Mouse (Mus musculus) stomach, embryonic 14.5 days (tissue): ENCODE measurements around the gene Gm20696. TPM values are rescaled to one million over a fixed set of nuclear protein-coding genes. Genes with fewer than 3 reads are reported as not detected.

Experiments
- ATAC-seq: fragments of 200-750 bp; cut with Nextera tagmentation; 2 replicates; pipeline ENCODE4 v1.8.0; 2017; ENCODE audit warnings: low read depth, moderate TSS enrichment; ENCODE audit not compliant: insufficient number of reproducible peaks, insufficient read depth, low FRiP score
- H3K27ac ChIP-seq: fragments of 300-500 bp; sonication (generic); 2 replicates; pipeline ENCODE4 v1.5.1; 2014; ENCODE audit warnings: mild to moderate bottlenecking, low read length, moderate library complexity, mixed read lengths
- H3K27me3 ChIP-seq: fragments of 300-500 bp; sonication (generic); 2 replicates; pipeline ENCODE4 v1.6.1; 2014; ENCODE audit warnings: low read length, control low read depth, mixed read lengths; ENCODE audit not compliant: control insufficient read depth, insufficient read depth
- H3K36me3 ChIP-seq: fragments of 300-500 bp; sonication (generic); 2 replicates; pipeline ENCODE4 v1.6.1; 2014; ENCODE audit warnings: mild to moderate bottlenecking, control low read depth, low read length, moderate library complexity, mixed read lengths; ENCODE audit not compliant: control insufficient read depth, insufficient read depth
- H3K4me1 ChIP-seq: fragments of 300-500 bp; sonication (generic); 2 replicates; pipeline ENCODE4 v1.6.1; 2014; ENCODE audit warnings: low read length, control low read depth, mixed read lengths; ENCODE audit not compliant: control insufficient read depth, insufficient read depth
- H3K4me2 ChIP-seq: fragments of 300-500 bp; sonication (generic); replicated peaks from 2 replicates; pipeline ENCODE4 v1.6.1; 2014; ENCODE audit warnings: low read depth, low read length, control low read depth
- H3K4me3 ChIP-seq: fragments of 300-500 bp; sonication (generic); 2 replicates; pipeline ENCODE4 v1.5.1; 2014; ENCODE audit warnings: low read depth, low read length, control low read depth
- H3K9ac ChIP-seq: fragments of 300-500 bp; sonication (generic); replicated peaks from 2 replicates; pipeline ENCODE4 v1.6.1; 2014; ENCODE audit warnings: low read depth, mild to moderate bottlenecking, control low read depth, low read length, moderate library complexity, mixed read lengths
- H3K9me3 ChIP-seq: fragments of 300-500 bp; sonication (generic); 2 replicates; pipeline ENCODE4 v1.6.1; 2016; ENCODE audit warnings: low read depth, low read length, control low read depth; ENCODE audit not compliant: control insufficient read depth
- WGBS: fragments of 180-500 bp; shearing (Covaris S2); extraction: QIAGEN DNeasy Blood & Tissue Kit; methylation state at CpG from one replicate; pipeline ENCODE4 v1.1.7; 2014; 5-methylcytosine and 5-hydroxymethylcytosine counted together
- polyA plus RNA-seq: library from polyadenylated mRNA; unstranded; fragments of >200 nt; fragmentation: Nextera tagmentation; extraction: Ambion mirVana; gene quantifications from 2 replicates; pipeline ENCODE4 v1.2.1, GENCODE M21; 2014

Gene Gm20696
- polyA plus RNA-seq, 1 experiment from 2014 or later: 7.0 TPM

DNA sequence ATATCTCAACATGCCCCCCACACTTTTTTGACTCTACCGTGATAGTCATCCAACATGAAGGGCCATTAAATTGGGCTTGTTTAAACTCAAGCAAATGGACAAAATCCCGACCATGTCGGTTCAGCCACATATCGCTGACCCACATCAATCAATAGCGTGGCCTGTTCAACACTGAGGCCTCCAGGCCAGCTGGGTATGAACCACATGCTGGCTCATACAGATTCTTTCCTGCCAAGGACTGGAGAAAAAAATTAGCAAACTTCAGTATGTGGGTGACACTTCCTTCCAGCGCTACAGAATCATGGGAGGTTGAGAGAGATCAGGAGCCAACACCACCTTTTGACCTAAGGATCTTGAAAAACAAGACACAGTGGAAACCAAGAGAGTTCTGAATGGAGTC is 294.6 kb downstream of the Gm20696 start:
- H3K9me3 ChIP-seq: no peaks in the 10 kb centered on the region
- no peak overlapping the region for H3K4me3 ChIP-seq
- H3K36me3 ChIP-seq: no peaks in the 10 kb centered on the region
- ATAC-seq: no peak
- 45% methylated on average over 6 of the region's 6 CpGs for WGBS
- peaks cover 15% of the 10 kb centered on the region; the same call in 1 of the 2 replicates for H3K4me1 ChIP-seq
- no peak overlapping the region for H3K4me2 ChIP-seq
- no peak overlapping the region for H3K27ac ChIP-seq
- no peaks in the 10 kb centered on the region for H3K27me3 ChIP-seq
- H3K9ac ChIP-seq: no peak overlapping the region

DNA sequence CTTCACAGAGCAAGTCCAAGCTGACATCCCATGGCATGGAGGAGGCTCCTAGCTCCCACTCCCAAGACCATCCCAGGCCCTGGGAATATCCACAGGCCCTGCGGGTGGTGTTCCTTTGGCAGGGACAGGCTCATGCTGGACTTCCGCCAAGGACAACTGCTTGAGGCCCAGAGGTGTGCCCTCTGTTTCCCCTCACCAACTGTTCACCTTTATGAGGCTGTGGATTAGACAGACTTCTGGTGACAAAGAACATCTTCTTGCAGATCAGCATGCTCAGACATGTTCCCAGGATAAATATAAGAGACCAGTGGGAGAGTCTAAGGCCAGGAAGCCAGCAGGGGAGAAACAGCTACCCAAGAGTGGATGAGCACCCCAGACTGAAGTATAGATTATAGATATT is 296.7 kb downstream of the Gm20696 start:
- Histone ChIP-seq H3K4me2 (no peak overlapping the region), H3K4me3 (no peak overlapping the region), H3K4me1 (no peaks in the 10 kb centered on the region)

DNA sequence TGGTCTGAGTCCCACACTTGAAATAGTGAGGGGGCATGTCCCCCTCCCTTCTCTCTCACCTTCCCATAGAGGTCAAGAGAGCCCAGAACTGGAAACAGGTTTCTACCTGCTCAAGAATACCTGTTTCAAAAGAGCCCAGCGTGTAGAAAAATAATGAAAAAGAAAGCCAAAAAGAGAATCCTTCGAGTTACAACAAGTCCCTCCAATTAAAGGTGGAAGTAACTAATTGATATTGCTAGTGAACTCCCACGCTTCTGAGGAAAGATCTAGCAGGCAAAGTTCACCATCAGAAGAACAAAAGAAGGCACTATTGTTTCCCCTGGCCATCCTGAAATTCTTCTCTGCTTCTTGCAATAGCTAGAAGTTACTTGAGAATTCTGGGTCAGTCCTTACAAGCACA is 297.4 kb downstream of the Gm20696 start:
- H3K4me1 ChIP-seq: no peaks in the 10 kb centered on the region
- no peak overlapping the region for H3K4me2 ChIP-seq
- no peak for ATAC-seq

More for the DNA sequence above, 296.7 kb downstream of the Gm20696 start:
- H3K27ac ChIP-seq: no peak overlapping the region
- no peaks in the 10 kb centered on the region for H3K27me3 ChIP-seq
- H3K9ac ChIP-seq: no peak overlapping the region
- 83% methylated on average over 2 of the region's 2 CpGs for WGBS
- H3K36me3 ChIP-seq: no peaks in the 10 kb centered on the region
- ATAC-seq: no peak
- no peaks in the 10 kb centered on the region for H3K9me3 ChIP-seq

DNA sequence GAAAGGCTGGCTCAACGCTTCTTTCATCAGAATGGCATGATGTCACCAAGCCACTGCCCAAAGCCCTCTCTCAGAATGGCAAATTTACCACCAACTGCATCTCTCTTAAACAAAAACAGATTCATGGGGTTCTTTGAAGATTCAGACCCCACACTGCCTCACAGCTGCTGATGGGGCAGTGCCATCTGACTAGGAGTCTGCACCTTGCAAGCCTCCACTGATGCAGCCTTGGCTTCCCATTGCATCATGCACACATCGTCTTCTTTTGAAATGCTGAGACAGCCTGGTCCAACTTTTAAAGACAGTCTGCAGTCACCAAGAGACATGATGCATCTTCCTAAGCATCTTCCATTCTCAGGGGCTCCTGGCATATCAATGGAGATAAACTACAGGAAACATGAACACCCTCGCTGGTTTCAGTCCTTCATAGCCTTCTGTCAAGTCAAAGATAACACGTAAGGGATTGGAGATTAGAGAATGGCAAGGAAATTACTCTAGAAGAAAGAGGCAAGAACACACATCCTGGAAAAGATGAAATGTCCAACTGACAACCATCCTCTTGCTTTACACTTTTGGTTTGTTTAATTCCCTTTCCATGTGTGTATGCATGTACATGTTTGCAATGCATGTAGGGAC is 298.4 kb downstream of the Gm20696 start:
- 78% methylated on average over 4 of the region's 4 CpGs for WGBS
- Histone ChIP-seq H3K4me3 (no peak overlapping the region), H3K4me1 (no peaks in the 10 kb centered on the region), H3K27me3 (no peaks in the 10 kb centered on the region), H3K4me2 (no peak overlapping the region), H3K27ac (no peak overlapping the region), H3K9me3 (no peaks in the 10 kb centered on the region), H3K9ac (no peak overlapping the region), H3K36me3 (no peaks in the 10 kb centered on the region)
- ATAC-seq: no peak

More for the DNA sequence above, 297.4 kb downstream of the Gm20696 start:
- Histone ChIP-seq H3K9me3 (no peaks in the 10 kb centered on the region), H3K4me3 (no peak overlapping the region), H3K27ac (no peak overlapping the region), H3K36me3 (no peaks in the 10 kb centered on the region), H3K9ac (no peak overlapping the region), H3K27me3 (no peaks in the 10 kb centered on the region)
- 78% methylated on average over 3 of the region's 3 CpGs for WGBS

DNA sequence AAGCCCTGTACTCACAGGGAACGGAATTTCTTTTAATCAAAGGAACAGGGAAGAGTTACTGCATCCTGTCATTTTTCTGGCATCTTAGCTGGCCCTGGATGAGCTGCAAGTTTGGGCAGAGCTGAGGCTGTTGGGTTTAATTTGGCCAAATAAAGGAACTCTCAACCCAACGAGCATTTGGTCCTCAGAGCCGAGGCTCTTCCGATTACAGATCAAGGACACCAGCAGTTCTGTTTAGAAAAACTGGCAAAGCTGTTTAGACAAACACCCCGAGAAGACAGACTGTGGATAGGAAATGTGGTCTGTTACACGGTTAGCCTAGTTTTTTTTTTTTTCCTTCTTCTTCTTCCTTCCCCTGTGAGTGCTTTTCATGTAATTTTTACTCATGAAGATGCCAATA is 302.1 kb downstream of the Gm20696 start:
- WGBS: 44% methylated on average over 6 of the region's 6 CpGs
- no peaks in the 10 kb centered on the region for H3K27me3 ChIP-seq
- H3K4me3 ChIP-seq: no peak overlapping the region
- H3K36me3 ChIP-seq: no peaks in the 10 kb centered on the region
- H3K9me3 ChIP-seq: no peaks in the 10 kb centered on the region
- H3K4me1 ChIP-seq: no peaks in the 10 kb centered on the region
- ATAC-seq: no peak
- no peak overlapping the region for H3K27ac ChIP-seq
- no peak overlapping the region for H3K9ac ChIP-seq
- H3K4me2 ChIP-seq: no peak overlapping the region

DNA sequence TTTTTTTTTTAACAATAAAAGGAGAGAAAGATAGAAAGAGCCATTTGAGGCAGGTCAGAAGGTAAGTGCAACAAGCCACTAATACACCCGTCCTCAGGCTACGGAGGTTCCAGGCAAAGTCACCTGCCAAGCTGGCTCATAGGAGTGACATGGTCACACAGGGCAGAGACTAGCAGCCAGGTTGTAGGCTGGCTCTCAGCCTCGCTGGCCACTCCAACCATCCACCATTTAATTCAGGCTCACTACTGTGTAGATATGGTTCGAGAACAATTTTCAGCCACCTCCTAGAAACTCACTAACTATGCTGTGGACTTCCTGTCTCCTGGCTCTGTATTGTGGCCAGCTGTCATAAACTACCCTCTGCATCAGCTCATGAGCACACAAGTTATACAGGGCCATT is 306.0 kb downstream of the Gm20696 start:
- no peaks in the 10 kb centered on the region for H3K9me3 ChIP-seq
- H3K27me3 ChIP-seq: no peaks in the 10 kb centered on the region
- H3K27ac ChIP-seq: peak overlapping the region; percentile 55; the same call in 1 of the 2 replicates

DNA sequence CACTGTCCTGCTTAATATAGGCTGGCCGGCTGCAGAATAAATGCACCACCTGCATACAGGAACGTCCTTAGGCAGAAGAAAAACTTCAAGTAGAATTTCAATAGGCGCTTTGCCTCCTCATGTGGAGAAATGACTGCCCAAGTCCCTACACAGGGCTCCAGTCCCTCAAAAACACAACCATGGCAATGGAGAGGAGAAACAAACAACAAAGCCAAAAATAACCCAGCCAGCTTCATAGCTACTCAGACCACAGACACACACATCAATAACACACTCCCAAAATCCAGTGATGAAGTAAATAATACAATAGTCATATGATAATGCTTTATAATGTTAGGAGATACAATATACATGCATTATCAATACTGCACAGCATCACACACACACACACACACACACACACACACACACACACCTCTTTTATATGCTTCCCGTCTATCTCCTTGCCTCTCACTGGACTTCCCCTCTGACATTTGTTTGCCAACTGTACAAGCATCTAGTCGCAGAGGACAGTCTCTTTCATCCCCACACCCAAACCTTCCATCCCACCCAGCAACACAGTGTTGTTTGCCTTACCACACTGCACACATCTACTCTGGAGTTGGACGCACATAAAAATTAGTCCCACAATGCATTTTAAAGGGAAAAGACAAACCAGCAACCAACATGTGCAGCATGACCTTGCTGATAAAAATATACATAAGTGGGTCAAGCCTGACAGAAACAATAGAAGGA is 306.7 kb downstream of the Gm20696 start:
- Histone ChIP-seq H3K4me2 (no peak overlapping the region), H3K4me1 (no peaks in the 10 kb centered on the region; the same call in 1 of the 2 replicates), H3K27me3 (no peaks in the 10 kb centered on the region), H3K27ac (no peak overlapping the region; the same call in 1 of the 2 replicates), H3K36me3 (no peaks in the 10 kb centered on the region), H3K4me3 (no peak overlapping the region), H3K9me3 (no peaks in the 10 kb centered on the region), H3K9ac (no peak overlapping the region)
- ATAC-seq: no peak
- WGBS: 73% methylated on average over 6 of the region's 6 CpGs

More for the DNA sequence above, 306.0 kb downstream of the Gm20696 start:
- no peaks in the 10 kb centered on the region for H3K36me3 ChIP-seq
- no peaks in the 10 kb centered on the region for H3K4me1 ChIP-seq
- H3K4me3 ChIP-seq: no peak overlapping the region
- H3K4me2 ChIP-seq: no peak overlapping the region
- no peak overlapping the region for H3K9ac ChIP-seq
- 84% methylated on average over 4 of the region's 4 CpGs for WGBS
- ATAC-seq: no peak

DNA sequence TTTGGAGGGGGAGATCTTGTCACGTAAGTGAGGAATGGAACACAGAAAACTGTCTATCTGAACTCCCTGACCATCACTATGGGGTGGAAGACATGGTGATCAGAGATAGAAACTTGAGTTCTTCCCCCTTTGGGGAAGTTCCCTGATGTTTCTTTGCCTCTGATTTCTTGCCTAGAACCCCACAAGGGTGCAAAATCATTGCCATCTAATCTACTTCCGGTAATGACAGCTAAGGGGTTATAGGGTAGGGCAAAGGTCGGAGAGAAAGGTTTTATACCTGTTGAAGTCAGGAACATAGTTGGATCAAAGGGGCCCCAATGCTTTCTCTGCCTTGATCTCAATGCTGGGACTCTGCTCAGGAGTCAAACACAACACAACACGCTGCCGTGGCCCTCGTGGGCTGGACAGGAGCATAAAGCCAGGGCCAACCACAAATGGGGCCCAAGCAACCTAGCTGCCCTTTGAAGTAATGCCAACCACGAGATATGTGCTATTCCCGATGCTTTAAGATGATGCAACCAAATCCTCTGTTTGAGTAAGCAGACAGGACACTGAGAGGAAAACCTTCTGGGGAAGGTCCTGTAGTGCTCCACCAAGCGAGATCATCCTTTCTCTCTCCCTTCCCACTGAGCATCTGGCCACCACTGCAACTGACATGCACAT is 307.4 kb downstream of the Gm20696 start:
- no peaks in the 10 kb centered on the region for H3K27me3 ChIP-seq
- no peak overlapping the region for H3K27ac ChIP-seq
- no peaks in the 10 kb centered on the region for H3K36me3 ChIP-seq
- H3K9me3 ChIP-seq: no peaks in the 10 kb centered on the region
- no peak overlapping the region for H3K4me3 ChIP-seq
- ATAC-seq: no peak
- no peaks in the 10 kb centered on the region; the same call in 1 of the 2 replicates for H3K4me1 ChIP-seq
- no peak overlapping the region for H3K4me2 ChIP-seq
- WGBS: 79% methylated on average over 9 of the region's 9 CpGs
- H3K9ac ChIP-seq: no peak overlapping the region
